Mouse (Mus musculus) liver, adult 2 months (tissue): Measurements from ENCODE around the gene Rrad.

ENCODE experiments used
- CTCF ChIP-seq: fragments of 200-500 bp; IDR thresholded peaks from 2 replicates; pipeline ENCODE4 v1.5.1; 2011; ENCODE audit warnings: low read depth, low read length, control low read depth
- POLR2A ChIP-seq: fragments of 200-500 bp; IDR thresholded peaks from 2 replicates; pipeline ENCODE4 v1.6.1; 2011; ENCODE audit warnings: low read length, control low read depth; ENCODE audit not compliant: insufficient read depth; ENCODE audit errors: extremely low read depth

DNA sequence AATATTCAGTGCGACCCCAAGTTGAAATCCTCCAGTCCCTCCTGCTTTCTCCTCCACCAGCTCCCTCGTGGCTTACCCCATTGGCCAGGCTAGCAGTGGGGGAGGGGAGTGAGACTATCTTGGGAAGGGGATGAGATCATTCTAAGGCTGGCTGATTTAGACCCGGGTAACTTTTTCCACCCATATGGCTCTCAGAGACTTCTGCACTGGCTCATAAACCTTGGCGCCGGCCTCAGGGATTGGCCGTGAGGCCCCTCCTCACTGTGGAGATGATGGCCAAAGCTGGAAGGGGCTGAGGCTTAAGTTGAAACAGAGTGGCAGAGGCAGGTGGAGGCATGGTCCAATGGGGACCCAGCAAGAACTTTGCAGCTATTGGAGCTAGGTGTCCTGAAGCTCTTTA, 24.8 kb downstream of the Rrad start:
- no peak for TF ChIP-seq CTCF
- no peak for TF ChIP-seq POLR2A
